Mouse (Mus musculus): ENCODE measurements at regions not wholly inside any gene's neighbourhood (a gene's known extent, or its start where the extent isn't known, plus 50 kb on each side); places are given as distances from the start of the nearest gene placed in this dataset.
"Not testable (repeated sequence)": the region's sequence is repeated elsewhere in the genome, so short reads cannot be mapped to it uniquely, and the experiment has no call there.

DNA sequence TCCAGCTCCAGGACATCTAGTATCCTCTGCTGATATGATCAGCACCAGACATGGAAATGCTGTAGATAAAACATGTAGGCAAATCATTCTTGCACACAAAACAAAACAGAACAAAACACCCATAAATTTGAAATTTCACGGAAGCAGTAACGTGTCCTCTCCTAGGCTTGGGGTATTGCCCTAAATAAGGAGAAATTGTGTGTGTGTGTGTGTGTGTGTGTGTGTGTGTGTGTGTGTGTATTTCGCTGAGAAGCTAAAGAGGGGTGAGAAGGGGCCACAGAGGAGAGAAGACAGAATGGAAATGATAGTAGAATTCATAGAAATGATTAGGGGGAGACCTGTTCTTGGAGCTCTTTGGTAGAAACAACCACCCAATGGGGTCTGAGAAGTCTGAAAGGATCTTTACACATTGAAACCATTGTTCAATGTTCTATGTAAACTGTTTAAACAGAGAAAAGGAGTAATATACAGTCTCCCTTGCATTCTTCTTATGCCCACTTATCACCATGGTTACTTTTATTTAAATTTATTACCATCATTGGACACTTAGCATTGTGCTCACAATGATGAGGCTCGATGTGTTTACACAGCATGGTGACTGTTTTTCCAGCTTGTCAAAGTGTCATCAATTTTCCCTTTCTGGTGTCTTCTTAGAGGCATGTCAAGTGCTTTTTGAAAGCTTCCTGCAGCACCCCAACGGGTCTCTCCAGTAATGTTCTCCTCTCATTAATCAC is 317.3 kb upstream of the 4933412E24Rik start:
- DNase-seq (ENCODE audit: low read depth, low spot score) = no peak
- peaks cover 9% of the 10 kb centered on the region for H3K27me3 ChIP-seq
- CTCF ChIA-PET = no interaction called here
- in situ Hi-C loops (cut with MboI; ENCODE audit: low pct_unique_long_range_greater_than_20kb) = no loop called here
- no peak for ATAC-seq
- no peak for TF ChIP-seq CTCF (IDR thresholded peaks at IDR 0.05)
- POLR2A ChIA-PET = no interaction called here

DNA sequence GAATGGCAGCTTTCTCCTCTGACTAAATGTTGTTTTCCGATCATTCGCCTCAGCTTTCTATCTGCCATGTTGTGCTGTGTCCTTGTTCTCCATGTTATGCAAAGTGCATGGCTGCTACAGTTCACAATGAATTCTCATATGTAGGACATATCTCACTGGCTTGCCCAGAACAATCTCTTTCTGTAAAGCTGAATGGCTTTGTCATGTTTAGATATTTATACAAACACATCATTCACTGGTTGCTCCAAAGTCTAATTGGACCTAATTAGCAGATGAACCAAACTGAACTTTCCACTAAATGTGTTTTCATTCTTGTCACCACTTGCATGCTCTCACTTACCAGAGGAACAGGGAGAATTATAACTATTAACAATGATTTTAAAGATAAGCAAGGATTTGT is 301.2 kb upstream of the 4933412E24Rik start:
- in situ Hi-C loops (cut with MboI; ENCODE audit: low pct_unique_long_range_greater_than_20kb) = no loop called here
- ATAC-seq = no peak
- CTCF ChIA-PET = no interaction called here
- TF ChIP-seq CTCF (IDR thresholded peaks at IDR 0.05) = no peak
- H3K27me3 ChIP-seq = peaks cover 17% of the 10 kb centered on the region
- POLR2A ChIA-PET = no interaction called here
- DNase-seq (ENCODE audit: low read depth, low spot score) = no peak

DNA sequence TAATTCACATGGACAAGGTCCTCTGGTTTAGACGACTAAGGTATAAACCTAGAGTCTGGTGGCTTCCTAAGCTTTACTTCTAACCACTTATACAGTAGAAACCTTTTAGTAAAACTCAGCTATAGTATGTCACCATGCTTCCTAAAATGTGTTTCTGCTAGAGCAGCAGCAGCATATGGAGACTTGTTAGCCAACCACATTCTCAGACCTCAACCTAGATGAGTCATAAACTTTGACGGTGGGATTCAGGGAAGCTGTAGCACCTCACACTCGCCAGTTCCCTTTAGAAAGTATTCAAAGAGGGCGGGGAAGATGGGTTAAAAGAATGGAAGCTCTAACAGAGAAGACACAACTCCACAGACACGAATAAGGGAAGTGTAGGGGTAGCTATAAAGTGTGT is 298.8 kb upstream of the 4933412E24Rik start:
- in situ Hi-C loops (cut with MboI; ENCODE audit: low pct_unique_long_range_greater_than_20kb) = no loop called here
- ChIA-PET POLR2A (no interaction called here), CTCF (no interaction called here)
- DNase-seq (ENCODE audit: low read depth, low spot score) = no peak
- no peak for TF ChIP-seq CTCF (IDR thresholded peaks at IDR 0.05)
- ATAC-seq = no peak
- peaks cover 13% of the 10 kb centered on the region for H3K27me3 ChIP-seq

DNA sequence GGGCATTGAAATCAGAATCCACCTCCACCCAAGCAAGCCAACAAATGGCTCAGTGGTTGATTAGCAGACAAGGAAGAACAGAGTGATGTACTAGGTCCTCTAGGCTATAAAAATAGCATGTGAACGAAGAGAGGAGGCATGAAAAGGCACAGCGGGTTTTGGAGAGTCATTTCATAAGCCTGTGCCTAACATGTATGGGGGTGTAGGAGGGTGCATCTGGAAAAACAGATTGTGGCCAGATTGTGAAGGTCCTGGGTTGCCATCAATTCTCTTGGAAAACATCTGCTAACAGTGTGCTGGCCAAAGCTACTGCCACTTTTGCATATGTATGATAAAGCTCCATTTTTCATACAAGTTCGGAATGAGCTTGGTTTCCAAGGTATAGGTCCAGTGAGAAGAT is 293.5 kb upstream of the 4933412E24Rik start:
- TF ChIP-seq CTCF (IDR thresholded peaks at IDR 0.05) = no peak
- ATAC-seq (no peak), DNase-seq (ENCODE audit: low read depth, low spot score) (no peak)
- ChIA-PET POLR2A (no interaction called here), CTCF (no interaction called here)
- no peaks in the 10 kb centered on the region for H3K27me3 ChIP-seq
- in situ Hi-C loops (cut with MboI; ENCODE audit: low pct_unique_long_range_greater_than_20kb) = no loop called here

DNA sequence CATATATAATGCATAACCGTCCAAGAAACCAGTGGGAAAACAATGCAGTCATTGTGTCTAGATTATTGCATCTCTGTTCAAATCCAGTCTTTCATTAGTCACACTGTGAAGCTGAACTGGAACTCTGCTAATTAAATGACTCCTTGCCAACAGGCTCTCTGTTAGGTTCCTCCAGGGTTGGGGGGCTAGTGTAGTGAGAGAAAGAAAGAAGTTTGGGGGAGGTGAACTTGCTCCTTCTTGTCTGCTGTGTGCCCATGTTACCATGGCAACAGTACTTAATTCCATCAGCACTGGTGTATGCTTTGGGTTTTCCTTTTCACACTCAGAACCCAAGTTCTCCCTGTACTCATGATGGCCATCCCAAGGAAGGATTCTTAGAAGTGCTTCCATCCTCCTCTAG is 292.6 kb upstream of the 4933412E24Rik start:
- H3K27me3 ChIP-seq = no peaks in the 10 kb centered on the region
- no peak for TF ChIP-seq CTCF (IDR thresholded peaks at IDR 0.05)
- ChIA-PET CTCF (no interaction called here), POLR2A (no interaction called here)
- no peak for ATAC-seq
- in situ Hi-C loops (cut with MboI; ENCODE audit: low pct_unique_long_range_greater_than_20kb) = no loop called here
- no peak for DNase-seq (ENCODE audit: low read depth, low spot score)

DNA sequence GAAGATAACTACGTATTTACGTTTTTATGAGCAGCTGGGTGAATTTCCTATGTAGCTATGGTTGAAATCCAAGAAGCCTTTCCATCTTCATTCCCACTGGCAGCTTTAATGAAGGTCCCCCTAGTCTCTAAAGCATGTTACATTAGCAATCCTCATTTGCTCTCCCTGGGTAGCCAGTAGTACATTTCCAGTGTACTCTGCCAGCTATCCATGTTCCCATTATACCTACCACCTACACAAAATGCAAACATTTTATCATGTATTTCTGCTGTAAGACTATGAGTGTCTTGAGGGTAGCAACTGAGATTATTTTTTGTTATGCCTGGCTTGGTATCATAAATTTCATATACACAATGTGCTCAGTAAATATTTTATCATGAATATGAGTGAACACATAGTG is 291.7 kb upstream of the 4933412E24Rik start:
- DNase-seq (ENCODE audit: low read depth, low spot score) = no peak
- ChIA-PET POLR2A (no interaction called here), CTCF (no interaction called here)
- no peak for TF ChIP-seq CTCF (IDR thresholded peaks at IDR 0.05)
- in situ Hi-C loops (cut with MboI; ENCODE audit: low pct_unique_long_range_greater_than_20kb) = no loop called here
- no peaks in the 10 kb centered on the region for H3K27me3 ChIP-seq
- no peak for ATAC-seq

DNA sequence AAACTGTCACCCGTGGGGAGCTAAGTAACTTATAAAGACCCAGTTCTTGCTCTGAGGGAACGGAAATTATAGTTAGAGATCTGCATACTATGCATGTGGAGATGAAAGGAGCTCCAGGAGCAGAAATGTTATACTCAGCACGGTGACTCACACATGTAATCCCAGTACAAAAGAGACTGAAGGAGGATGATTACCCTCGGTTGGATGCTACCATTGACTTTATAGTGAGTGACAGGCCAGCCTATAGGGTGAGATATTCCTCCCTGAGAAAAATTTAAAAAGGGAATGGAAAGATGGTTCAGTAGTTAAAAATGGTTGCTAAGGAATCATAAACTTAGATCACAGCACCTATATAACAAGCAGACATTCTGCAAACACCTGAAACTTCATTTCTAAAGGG is 287.1 kb upstream of the 4933412E24Rik start:
- no peak for TF ChIP-seq CTCF (IDR thresholded peaks at IDR 0.05)
- in situ Hi-C loops (cut with MboI; ENCODE audit: low pct_unique_long_range_greater_than_20kb) = no loop called here
- DNase-seq (ENCODE audit: low read depth, low spot score) = no peak
- POLR2A ChIA-PET = no interaction called here
- peaks cover 9% of the 10 kb centered on the region for H3K27me3 ChIP-seq
- CTCF ChIA-PET = no interaction called here
- ATAC-seq = no peak

DNA sequence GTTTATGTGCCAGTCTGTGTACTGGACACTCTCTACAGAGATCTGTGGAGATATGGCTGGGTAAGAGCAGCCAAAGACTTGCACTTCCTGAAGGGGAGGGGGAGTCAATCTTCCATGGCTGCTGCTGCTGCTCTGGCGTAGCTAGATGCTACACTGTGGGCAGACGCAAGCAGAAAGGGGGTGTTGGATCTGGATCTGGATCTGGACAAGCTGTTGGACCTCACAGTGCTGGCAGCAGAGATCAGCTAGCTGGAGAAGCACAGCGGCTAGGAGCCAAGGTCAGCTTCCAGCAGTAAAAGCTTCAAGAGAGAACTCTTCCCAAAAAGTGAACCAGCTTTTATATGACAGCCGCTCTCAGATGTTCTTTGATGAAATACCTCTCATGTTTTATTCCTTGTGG is 285.5 kb upstream of the 4933412E24Rik start:
- no peak for TF ChIP-seq CTCF (IDR thresholded peaks at IDR 0.05)
- peaks cover 13% of the 10 kb centered on the region for H3K27me3 ChIP-seq
- in situ Hi-C loops (cut with MboI; ENCODE audit: low pct_unique_long_range_greater_than_20kb) = no loop called here
- DNase-seq (ENCODE audit: low read depth, low spot score) (no peak), ATAC-seq (no peak)
- ChIA-PET POLR2A (no interaction called here), CTCF (no interaction called here)

DNA sequence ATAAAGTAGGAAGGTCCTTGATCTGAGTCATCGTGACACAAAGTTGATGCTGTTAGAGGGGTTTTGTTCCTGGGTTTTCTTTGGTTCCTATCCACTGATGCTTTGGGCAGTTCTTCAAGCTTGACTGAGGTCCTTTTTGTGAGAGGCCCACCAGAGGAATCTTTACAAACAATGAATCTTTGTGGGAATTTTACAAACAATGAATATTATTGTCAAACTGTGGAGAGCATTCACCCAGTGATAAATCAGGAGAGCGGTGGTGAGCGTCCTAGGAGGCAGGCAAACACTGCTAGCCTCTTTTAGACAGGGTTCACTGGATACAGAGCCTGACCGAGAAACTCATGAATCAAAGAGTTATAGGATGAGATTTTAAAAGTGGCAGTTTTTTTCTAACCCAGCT is 268.9 kb upstream of the 4933412E24Rik start:
- CTCF ChIA-PET = no interaction called here
- ATAC-seq (no peak), DNase-seq (ENCODE audit: low read depth, low spot score) (no peak)
- TF ChIP-seq CTCF (IDR thresholded peaks at IDR 0.05) = no peak
- in situ Hi-C loops (cut with MboI; ENCODE audit: low pct_unique_long_range_greater_than_20kb) = no loop called here
- POLR2A ChIA-PET = no interaction called here
- H3K27me3 ChIP-seq = peaks cover 1% of the 10 kb centered on the region

DNA sequence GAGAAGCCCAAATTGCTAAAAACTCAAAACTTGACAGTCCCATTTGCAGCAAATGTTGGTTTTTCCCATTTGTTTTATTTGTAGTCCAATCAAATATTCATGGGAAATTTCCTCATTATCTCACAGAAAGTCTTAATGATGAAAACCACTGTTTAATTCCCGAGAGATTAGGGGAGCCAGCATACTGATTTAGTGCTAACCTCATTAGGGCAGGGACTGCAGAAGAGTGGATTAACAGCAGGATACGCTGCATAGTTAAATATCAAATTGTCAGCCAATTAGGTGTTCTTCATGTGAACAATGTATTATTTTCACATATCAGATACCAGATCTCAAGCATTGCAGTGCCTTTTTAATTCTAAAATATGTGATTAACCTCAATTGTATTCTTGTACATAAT is 264.0 kb upstream of the 4933412E24Rik start:
- no peak for DNase-seq (ENCODE audit: low read depth, low spot score)
- in situ Hi-C loops (cut with MboI; ENCODE audit: low pct_unique_long_range_greater_than_20kb) = no loop called here
- no peak for ATAC-seq
- ChIA-PET POLR2A (no interaction called here), CTCF (no interaction called here)
- no peak for TF ChIP-seq CTCF (IDR thresholded peaks at IDR 0.05)
- peaks cover 3% of the 10 kb centered on the region for H3K27me3 ChIP-seq

DNA sequence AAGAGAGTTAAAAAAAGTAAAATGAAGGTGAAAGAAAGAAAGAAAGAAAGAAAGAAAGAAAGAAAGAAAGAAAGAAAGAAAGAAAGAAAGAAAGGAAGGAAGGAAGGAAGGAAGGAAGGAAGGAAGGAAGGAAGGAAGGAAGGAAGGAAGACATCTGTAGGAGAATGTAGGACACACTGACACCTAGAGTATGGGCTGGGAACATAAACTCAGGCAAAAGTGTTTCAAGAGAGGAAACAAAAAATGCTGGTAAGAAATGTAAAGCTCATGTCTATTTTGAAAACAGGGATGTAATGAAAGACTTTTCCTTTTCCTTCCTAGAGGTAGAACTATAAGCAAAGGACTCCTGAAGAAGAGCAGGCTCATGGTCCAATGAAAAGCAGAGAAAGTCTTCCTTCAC is 237.2 kb upstream of the 4933412E24Rik start:
- POLR2A ChIA-PET; DNase-seq (ENCODE audit: low read depth, low spot score); in situ Hi-C loops (cut with MboI; ENCODE audit: low pct_unique_long_range_greater_than_20kb); ATAC-seq; CTCF ChIA-PET: not testable (repeated sequence)
- peaks cover 14% of the 10 kb centered on the region for H3K27me3 ChIP-seq
- TF ChIP-seq CTCF (IDR thresholded peaks at IDR 0.05) = peak; percentile 26

DNA sequence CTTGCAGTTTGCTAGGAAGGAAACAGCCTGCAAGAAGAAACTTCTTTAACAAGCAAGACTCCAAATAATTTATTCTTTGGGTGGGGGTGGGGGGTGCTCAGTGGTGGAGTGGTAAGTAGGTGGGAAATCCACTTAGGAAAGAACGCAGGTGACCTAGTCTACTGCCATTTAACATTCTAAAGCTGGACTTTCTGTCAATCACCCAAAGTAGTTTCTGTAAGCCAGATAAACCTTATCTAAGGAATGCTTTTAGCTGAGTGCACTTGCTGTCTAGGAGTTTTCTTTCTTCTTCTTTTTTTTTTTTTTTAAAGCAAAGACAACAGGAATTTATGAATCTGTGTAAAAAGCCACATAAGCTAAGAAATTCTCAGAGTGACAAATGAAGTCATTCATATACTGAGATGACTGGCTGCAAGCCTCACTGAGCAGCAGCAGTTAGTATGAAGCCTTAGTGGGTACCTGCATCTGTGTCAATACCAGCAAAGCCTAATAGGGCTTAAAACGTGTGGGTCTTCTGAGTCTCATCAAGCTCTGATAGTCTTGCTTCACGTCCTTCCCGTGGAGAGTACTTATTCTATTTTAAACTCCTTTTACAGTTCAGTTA is 210.0 kb upstream of the 4933412E24Rik start:
- ChIA-PET POLR2A (interaction anchor here (0.7 kb wide), 1 partner anchor 60 kb away, joined by 4 read pairs; no protein-coding TSS in a partner anchor), CTCF (no interaction called here)
- ATAC-seq = no peak
- no peaks in the 10 kb centered on the region for H3K27me3 ChIP-seq
- TF ChIP-seq CTCF (IDR thresholded peaks at IDR 0.05) = no peak
- no peak for DNase-seq (ENCODE audit: low read depth, low spot score)
- in situ Hi-C loops (cut with MboI; ENCODE audit: low pct_unique_long_range_greater_than_20kb) = no loop called here
